Mouse (Mus musculus): Measurements from ENCODE around the gene Mterf4.

DNA sequence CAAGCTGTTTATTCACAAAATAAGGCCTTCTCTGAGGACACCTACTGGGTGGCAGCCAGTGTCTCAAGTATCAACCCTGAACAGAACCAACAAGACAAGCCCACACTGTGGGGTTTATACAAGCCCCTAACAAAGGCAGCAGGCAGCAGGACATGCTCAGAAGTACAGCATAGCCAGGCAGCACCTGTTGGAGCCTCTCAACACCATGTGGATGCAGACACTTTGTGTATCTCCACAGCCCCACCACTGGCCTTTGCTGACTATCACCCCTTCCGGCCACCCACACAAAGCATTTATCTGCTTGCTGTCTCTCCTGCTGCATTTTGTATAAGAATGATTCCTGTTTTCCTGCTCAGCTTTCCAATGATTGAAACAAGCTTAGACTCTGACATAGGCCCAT lies 48.2 kb downstream of the Mterf4 start:
- no peak for TF ChIP-seq CTCF (IDR thresholded peaks at IDR 0.05; ENCODE audit: borderline replicate concordance, insufficient read depth, low read length)
- TF ChIP-seq POLR2A (IDR thresholded peaks at IDR 0.05; ENCODE audit: low read depth, low read length): no peak

All from embryonic fibroblast, embryonic 13.5 days (primary cell).